Mouse (Mus musculus): ENCODE data around the gene Stat4. TPM values are rescaled to one million over a fixed set of nuclear protein-coding genes. Genes with fewer than 3 reads are reported as not detected.
A peak's percentile ranks its signal among the peaks of the same experiment; 100 is the strongest.
"Not testable (repeated sequence)": the region's sequence is repeated elsewhere in the genome, so short reads cannot be mapped to it uniquely, and the experiment has no call there.

Stat4 gene
- total RNA-seq, 2 experiments from 2014 or later: 2.9 to 3.0 TPM

DNA sequence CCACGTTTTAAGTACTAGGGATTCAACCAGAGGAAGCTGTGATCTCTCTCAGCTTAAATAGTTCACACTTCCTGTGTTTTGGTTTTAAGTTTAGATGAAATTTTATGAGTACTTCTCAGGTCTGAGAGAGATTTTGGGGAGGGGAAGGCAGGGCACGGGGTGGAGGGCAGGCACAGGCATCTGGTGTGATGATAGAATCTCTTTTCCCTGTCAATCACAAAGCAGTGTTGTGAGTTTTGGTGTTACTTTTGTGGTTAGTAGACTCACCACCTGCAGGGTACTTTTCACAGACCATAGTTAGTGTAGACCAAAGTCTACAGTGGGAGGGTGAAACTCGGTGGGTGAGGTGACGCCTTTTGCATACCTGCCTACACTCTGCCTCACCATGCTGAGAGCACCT is 32.7 kb downstream of the Stat4 start:
- no peak for DNase-seq (ENCODE audit: low spot score in 2 of 2)
- intact Hi-C loops (cut with DNase I): no loop called here

DNA sequence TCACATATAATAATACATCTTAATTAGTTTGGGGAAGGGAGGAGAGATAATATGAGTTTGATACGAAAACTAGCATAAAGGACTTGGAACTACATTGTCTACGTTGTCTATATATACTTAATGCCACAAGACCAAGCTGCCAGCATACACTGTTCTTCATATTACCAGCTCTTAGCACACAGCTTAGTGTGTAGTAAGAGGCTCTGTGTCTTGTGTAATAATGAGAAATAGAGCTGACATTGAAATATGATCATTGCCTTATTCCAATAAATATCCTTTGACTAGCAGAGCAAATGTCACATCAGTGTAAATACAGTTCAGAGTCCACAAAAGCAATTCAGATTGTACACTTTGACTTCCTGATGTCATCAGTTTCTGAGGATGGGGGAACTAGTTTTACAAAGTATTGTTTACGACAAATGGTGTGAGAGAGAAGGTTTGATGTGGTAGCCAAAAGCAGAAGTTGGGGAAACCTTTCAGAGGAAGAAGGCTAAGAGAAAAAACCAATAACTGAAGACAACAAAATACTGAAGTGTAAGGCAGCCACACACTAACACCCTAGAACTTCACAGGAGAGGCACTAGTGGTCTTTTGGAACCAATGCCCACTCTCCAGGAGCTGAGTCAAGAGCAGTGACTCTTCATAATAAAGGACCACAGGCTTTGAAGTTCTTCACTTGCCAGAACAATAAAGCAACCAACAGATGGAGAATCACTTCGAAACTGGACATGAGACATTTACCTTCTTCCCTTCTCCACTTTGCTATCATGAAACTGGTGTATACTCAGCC is 35.2 kb downstream of the Stat4 start:
- no peak for DNase-seq (ENCODE audit: low spot score in 2 of 2)
- intact Hi-C loops (cut with DNase I): no loop called here

GRCm38 (mm10) chr1:52028686-52029085 is 41.7 kb downstream of the Stat4 start:
- intact Hi-C loops (cut with DNase I): no loop called here
- no peak for DNase-seq (ENCODE audit: low spot score in 2 of 2)

DNA sequence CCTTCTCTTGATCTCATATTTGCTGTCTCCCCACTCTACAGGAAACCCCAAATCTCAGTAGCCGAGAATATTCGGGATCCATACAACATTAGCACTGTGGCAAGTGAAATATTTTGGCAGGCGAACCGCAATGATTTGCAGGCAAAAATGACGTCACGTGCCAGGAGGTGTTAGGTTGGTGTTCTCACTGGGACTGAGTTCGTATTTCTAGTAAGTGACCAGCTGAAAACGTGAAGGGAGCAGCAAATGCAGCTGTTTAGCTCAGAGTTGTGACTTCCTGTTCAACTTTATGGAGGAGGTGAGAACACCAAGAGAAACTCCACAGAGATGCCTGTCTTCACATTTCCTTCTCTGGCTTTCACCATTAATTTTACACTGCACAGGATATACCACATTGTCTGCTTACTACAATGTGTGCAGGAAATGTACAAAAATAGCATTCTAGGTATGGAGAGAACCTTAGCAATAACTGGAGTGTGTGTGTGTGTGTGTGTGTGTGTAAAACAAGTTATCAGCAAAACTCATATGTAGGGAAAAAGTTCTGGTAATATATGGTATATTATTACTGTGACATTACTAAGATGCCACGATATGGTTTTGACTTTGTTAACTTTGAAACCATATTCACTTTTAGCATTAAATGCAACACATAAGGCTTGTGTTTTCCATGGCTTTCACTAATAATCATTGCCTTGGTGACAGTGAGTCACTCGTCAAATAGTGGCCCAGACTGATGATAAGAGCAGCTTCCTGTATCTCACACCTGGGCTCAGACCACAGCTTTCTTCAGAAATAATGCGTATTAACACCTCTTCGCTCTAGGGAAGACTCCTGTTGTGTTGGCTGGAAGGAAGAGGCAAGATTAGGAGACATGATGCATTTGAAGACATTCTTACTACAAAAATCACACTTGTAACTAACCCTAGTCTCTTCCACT is 48.1 kb downstream of the Stat4 start:
- intact Hi-C loops (cut with DNase I): no loop called here
- DNase-seq (ENCODE audit: low spot score in 2 of 2): no peak

DNA sequence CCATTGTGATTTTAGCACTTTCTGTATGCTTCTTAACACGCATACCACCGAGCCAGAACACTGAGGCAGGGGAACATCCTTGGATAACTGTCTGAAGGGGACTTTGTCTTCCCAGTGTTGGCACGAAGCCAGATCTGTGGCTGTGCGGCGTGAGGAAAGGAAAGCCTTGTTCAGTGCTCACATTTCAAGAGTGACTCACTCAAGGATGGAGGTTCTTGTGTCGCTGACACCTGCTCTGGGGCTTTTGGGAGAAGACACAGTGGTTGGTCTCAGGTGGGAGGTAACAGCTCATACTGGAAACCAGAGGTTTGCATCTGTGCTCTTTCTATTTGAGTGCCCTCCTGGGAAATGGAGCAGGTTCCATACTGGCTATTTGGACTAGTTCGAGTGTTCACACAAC is 52.2 kb downstream of the Stat4 start:
- DNase-seq (ENCODE audit: low spot score in 2 of 2): no peak
- intact Hi-C loops (cut with DNase I): no loop called here

GRCm38 (mm10) chr1:52039626-52040025 is 52.7 kb downstream of the Stat4 start:
- intact Hi-C loops (cut with DNase I): no loop called here
- DNase-seq (ENCODE audit: low spot score in 2 of 2): no peak

DNA sequence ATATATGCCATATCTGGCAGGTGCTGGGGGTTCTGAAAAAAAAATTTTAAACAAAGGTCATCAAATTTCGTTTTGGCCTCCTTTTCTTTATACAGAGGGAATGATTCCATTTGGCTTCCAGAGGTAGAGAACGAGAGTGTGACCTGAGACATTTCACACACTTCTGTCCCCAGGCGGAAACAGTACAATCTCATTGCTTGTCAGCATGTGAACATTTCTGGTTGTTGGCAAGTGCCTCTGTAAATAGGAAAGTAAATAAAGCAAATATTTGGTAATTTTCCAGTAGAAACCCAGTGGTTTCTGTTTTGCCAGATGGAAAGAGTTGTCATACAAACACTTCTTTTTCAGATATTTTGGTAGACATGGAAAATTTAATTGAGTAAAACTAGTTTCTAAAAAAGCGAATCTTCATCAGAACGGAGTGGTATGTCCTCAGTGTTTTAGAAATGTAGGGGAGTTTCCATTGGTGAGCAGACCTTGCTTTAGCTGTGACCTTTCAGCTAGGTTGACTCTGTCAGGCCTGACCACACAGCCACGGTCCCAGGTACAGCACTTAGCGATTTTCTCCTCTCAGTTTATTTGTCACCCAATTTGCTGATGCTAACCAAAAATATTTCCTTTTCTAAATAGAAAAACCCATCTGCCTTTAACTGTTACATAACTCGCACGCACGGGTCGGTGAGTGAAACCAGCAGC is 53.6 kb downstream of the Stat4 start:
- intact Hi-C loops (cut with DNase I): no loop called here
- DNase-seq (ENCODE audit: low spot score in 2 of 2): no peak

DNA sequence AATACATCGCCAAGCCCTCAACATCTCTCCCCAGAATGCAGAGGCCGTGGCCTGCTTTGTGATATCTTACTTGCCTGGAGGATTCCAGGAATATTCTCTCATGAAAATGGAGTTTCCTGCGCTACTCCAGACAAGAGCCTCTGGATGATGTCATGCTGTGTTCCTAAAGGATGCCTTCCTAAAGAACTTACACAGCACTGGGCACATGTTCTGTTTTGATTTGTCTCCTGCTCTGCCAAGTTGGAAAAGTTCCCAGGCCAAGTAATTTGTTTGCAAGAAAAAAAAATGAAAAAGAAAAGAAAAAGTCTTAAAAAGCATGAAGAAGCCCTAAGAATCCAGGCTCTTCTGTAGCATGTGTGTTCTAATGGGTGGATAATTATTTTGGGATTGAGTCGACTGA is 56.2 kb downstream of the Stat4 start:
- intact Hi-C loops (cut with DNase I): no loop called here
- DNase-seq (ENCODE audit: low spot score in 2 of 2): no peak

DNA sequence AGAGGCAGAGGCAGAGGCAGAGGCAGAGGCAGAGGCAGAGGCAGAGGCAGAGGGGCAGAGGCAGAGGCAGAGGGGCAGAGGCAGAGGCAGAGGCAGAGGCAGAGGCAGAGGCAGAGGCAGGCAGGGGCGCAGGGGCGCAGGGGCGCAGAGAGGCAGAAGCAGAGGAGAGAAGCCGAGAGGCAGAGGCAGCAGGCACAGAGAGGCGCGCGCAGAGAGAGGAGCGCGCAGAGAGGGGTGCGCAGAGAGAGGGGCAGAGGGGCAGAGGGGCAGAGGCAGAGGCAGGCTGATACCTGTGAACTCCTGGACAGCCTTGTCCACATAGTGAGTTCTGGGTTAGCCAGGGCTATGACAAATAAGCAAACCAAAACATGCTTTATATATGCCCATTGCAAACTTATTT is 59.9 kb downstream of the Stat4 start:
- DNase-seq (ENCODE audit: low spot score in 2 of 2); intact Hi-C loops (cut with DNase I): not testable (repeated sequence)

DNA sequence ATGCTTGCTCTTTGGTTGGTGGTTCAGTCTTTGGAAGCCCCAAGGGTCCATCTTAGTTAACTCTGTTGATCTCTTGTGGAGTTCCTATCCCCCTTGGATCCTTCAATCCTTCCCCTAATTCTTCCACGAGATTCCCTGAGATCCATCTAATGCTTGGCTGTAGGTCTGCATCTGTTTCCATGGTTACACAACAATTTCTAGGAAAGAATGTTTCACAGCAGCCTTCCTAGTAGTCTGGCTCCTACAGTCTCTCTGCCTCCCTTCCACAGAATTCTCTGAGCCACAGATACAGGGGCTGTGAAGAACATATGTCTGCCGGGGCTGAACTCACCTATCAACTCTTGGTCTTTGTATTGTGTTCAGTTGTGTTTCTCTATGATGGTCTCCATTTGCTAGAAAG is 61.8 kb downstream of the Stat4 start:
- DNase-seq (ENCODE audit: low spot score in 2 of 2): peak in 1 of 2 experiments; percentile 13
- intact Hi-C loops (cut with DNase I): no loop called here

- DNase-seq (ENCODE audit: low spot score in 2 of 2): no peak
- intact Hi-C loops (cut with DNase I): no loop called here
These were observed 62.9 kb downstream of the Stat4 start for GRCm38 (mm10) chr1:52049827-52050226.

- intact Hi-C loops (cut with DNase I): no loop called here
- DNase-seq (ENCODE audit: low spot score in 2 of 2): no peak
These were observed 64.6 kb downstream of the Stat4 start for GRCm38 (mm10) chr1:52051542-52051941.

GRCm38 (mm10) chr1:52052910-52053309 is 66.0 kb downstream of the Stat4 start:
- intact Hi-C loops (cut with DNase I): no loop called here

DNA sequence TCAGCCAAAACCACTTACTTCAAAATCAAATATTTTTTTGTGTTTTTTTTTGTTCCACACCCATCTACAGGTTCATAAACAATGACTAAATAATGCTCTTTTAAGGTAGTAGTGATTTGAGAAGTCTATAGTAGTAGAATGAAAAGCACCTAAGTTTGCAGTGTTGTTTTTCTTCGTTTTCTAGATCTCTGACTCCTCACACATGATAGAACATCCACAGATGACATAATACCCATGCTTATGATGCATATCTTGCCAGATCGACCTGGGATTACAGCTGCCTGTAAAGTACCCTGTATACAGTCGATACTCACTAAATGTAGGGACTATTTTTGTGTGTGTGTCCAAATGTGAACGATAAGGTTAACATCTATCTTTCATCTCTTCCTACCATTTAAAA is 69.0 kb downstream of the Stat4 start:
- DNase-seq (ENCODE audit: low spot score in 2 of 2): no peak
- intact Hi-C loops (cut with DNase I): no loop called here

More at GRCm38 (mm10) chr1:52052910-52053309, 66.0 kb downstream of the Stat4 start:
- DNase-seq (ENCODE audit: low spot score in 2 of 2): no peak

GRCm38 (mm10) chr1:52057153-52057552 is 70.2 kb downstream of the Stat4 start:
- no peak for DNase-seq (ENCODE audit: low spot score in 2 of 2)
- intact Hi-C loops (cut with DNase I): no loop called here

- intact Hi-C loops (cut with DNase I): no loop called here
- no peak for DNase-seq (ENCODE audit: low spot score in 2 of 2)
These were observed 79.3 kb downstream of the Stat4 start for GRCm38 (mm10) chr1:52066276-52066675.

GRCm38 (mm10) chr1:52066694-52067093 is 79.7 kb downstream of the Stat4 start:
- DNase-seq (ENCODE audit: low spot score in 2 of 2): no peak
- intact Hi-C loops (cut with DNase I): no loop called here

- intact Hi-C loops (cut with DNase I): no loop called here
- no peak for DNase-seq (ENCODE audit: low spot score in 2 of 2)
These were observed 92.9 kb downstream of the Stat4 start for GRCm38 (mm10) chr1:52079724-52080367.

- intact Hi-C loops (cut with DNase I): no loop called here
- no peak for DNase-seq (ENCODE audit: low spot score in 2 of 2)
These were observed 93.4 kb downstream of the Stat4 start for GRCm38 (mm10) chr1:52080375-52080774.

Data from left cerebral cortex, postnatal 14 days (tissue).